Mouse (Mus musculus): ENCODE data around the gene Mboat1.

GRCm38 (mm10) chr13:30174586-30174985 is 38.3 kb downstream of the Mboat1 start:
- TF ChIP-seq POLR2A (IDR thresholded peaks at IDR 0.05; ENCODE audit: borderline replicate concordance, extremely low read depth, low read depth, low read length) (no peak), CTCF (IDR thresholded peaks at IDR 0.05; ENCODE audit: insufficient read depth, low read length) (no peak)
